Mouse (Mus musculus): ENCODE data around the gene 2210011C24Rik.

Gene 2210011C24Rik

DNA sequence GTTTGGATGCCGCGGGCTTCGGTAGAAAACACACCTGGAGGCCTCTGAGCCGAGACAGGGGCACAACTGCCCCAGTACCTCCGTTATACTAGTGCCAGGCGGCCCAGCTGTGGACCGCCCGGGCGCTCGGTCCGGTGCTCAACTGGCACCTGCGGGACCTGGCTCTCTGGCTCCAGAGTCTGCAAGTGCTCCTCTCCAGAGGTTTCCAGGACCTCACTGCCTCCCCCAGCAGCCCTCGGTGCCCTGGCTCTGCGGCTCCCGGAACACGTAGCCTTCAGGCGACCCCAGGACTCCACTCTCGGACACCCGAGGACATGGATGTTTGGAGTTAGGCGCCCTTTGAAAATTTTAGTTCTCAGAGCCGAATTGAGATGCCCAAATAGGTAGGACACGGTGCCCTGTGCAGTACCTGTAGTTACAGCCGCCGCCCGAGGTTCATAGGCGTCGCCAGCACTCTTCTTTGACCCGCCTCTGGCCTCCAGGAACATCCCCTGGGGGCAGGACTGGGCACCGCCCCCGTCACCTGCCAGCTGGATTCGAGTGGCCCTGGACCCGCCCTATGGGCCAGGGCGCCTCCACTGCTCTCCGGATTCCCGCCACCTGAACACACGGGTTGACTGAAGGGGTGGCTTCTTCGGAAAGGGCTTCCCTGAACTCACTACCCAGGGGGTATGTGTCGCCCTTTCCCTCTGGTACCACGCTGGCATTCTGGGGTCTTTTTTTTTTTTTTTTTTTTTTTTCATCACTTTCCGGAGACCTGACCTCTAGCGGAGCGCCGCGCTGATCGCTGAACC is at the start of gene 2210011C24Rik:
Gene 2210011C24Rik, minus strand, starts transcription at position 467 of the 794 bp plus-strand sequence.
- no peak for DNase-seq (ENCODE audit: low spot score in 2 of 2)

DNA sequence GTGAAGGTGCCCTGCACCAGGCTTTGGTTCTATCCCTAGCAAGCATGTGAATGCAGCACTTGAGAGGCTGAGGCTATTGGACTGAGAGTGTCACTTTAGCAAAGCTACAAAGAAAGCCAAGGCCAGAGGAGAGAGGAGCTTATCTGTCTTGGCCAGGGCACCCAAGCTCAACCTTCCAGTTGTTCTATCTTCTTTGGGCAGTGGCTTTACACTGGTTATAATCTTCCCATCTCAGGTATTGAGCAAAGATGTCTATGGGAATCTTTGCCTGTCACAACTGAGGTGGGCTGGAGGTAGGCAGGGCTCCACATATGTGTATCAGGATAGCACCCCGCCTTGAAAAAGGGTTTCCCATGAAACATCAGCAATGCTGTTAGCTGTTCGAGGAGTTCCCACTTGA is 48.3 kb upstream of the 2210011C24Rik start:
- DNase-seq (ENCODE audit: low spot score in 2 of 2): no peak

DNA sequence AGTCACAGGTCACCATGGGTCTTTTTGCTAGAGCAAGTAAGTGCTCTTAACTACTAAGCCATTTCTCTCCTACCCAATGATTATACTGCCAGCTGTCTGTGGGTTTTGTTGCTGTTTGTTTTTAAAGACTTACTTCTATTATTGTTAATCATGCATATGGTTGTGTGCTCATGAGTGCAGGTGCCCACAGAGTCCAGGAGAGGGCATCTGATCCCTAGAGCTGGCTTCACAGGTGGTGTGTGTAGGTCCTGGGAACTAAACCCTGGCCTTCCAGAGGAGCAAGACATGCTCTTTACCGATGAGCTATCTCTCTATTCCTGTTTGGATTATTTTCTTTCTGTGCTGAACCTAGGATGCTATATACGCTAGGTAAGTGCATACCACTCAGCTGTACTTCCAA is 47.3 kb upstream of the 2210011C24Rik start:
- no peak for DNase-seq (ENCODE audit: low spot score in 2 of 2)

GRCm38 (mm10) chr8:84057827-84058226 is 45.9 kb upstream of the 2210011C24Rik start:
- no peak for DNase-seq (ENCODE audit: low spot score in 2 of 2)

DNA sequence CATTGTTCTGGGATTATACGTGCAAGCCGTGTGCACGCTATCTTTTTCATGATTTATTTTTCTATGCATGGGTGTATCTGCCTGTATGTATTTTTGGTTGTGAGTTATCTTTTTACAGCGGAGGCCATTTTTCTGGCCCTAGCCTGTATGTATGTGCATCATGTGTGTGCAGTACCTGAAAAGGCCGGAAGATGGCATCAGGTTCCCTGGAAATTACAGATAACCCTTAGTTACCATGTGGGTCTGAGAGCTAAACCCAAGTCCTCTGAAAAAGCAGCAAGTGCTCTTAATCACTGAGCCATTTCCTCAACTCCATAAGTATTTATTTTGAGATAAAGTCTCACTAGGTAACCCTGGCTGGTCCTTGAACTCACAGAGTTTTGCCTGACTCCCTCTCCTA is 41.3 kb upstream of the 2210011C24Rik start:
- DNase-seq (ENCODE audit: low spot score in 2 of 2): no peak

GRCm38 (mm10) chr8:84052746-84053145 is 40.8 kb upstream of the 2210011C24Rik start:
- no peak for DNase-seq (ENCODE audit: low spot score in 2 of 2)

DNA sequence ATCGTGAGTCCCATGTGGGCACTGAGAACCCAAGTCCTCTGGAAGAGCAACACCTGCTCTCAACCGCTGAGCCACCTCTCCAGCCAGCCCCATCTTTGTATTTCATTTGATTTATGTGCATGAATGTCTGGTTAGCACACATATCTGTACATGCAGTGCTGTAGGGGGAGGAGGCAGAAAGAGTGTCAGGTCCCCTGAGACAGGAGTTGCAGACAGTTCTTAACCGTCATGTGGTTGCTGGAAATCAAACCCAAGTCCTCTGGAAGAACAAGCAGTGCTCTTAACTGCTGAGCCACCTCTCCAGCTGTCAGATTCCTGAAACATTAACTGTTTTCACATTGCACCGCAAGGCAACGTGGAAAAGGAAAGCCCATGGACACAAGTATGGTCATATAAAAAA is 36.2 kb upstream of the 2210011C24Rik start:
- no peak for DNase-seq (ENCODE audit: low spot score in 2 of 2)

GRCm38 (mm10) chr8:84046505-84046904 is 34.5 kb upstream of the 2210011C24Rik start:
- no peak for DNase-seq (ENCODE audit: low spot score in 2 of 2)

DNA sequence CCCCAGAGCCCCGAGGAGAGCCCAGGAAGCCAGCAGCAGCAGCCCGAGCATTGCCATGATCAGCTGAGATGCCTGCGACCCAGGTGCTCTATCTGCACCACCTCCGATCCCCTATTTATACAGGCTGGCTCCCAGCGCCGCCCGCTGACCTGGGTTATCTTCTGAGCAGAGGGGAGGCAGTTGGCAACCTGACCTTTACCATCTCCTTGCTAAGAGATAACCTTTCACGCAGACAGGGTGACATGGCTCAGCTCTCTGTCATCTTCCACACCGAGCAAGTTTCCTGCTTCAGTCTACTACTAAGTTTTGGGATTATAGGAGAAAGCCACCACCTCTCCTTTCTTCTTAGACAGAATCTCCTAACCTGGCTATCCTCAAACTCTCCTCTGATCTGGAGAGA is 32.9 kb upstream of the 2210011C24Rik start, which contains the start of gene Rln3:
Gene Rln3, minus strand, starts transcription at position 101 of the 400 bp plus-strand sequence.
- DNase-seq (ENCODE audit: low spot score in 2 of 2): no peak

- DNase-seq (ENCODE audit: low spot score in 2 of 2): no peak
These were observed 32.1 kb upstream of the 2210011C24Rik start for GRCm38 (mm10) chr8:84044103-84044502.

- DNase-seq (ENCODE audit: low spot score in 2 of 2): no peak
These were observed 31.0 kb upstream of the 2210011C24Rik start for GRCm38 (mm10) chr8:84042948-84043342.

- DNase-seq (ENCODE audit: low spot score in 2 of 2): peak; percentile 32 to 60
These were observed 30.3 kb upstream of the 2210011C24Rik start, which contains the start of gene Il27ra for GRCm38 (mm10) chr8:84042066-84042947. Gene Il27ra (minus strand): TSS chr8:84042589.

DNA sequence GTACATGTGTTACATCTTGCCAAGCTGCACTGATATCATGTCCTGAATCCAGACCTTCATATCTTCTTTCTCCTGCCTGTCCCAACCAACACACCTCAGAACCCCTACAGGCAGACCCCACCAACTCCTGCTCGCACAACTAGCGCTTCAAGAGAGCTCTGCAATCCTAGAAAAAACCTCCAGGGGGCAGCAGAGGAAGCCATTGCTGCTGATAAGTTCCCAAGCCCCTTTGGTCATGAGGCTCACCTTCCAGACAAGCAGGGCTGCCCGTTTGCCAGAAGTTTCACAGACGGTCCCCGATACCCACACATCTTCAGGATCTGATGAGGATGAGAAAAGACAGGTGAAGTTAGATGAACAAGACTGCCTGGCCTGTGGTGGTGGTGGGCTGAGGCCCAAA is 27.1 kb upstream of the 2210011C24Rik start:
- DNase-seq (ENCODE audit: low spot score in 2 of 2): peak; percentile 49 to 70

GRCm38 (mm10) chr8:84038015-84038414 is 26.0 kb upstream of the 2210011C24Rik start:
- no peak for DNase-seq (ENCODE audit: low spot score in 2 of 2)

DNA sequence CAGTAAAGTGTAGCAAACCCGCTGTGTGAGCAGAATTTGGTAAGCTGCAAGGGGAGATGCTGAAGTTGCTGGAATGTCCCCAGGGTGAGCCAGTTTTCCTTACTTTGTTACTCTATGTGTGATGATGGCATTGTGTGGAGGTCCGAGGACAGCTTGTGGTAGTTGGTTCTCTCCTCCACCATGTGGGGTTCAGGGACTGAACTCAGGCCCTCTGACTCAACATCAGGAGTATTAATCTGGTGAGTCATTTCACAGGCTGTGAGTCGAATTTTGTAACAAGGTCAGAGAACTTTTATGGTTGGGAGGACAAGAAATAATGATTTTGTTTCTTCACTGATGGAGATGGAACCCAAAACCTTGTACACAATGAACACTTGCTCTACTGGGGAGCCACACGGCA is 20.8 kb upstream of the 2210011C24Rik start:
- no peak for DNase-seq (ENCODE audit: low spot score in 2 of 2)

GRCm38 (mm10) chr8:84029272-84029671 is 17.3 kb upstream of the 2210011C24Rik start:
- DNase-seq (ENCODE audit: low spot score in 2 of 2): no peak

DNA sequence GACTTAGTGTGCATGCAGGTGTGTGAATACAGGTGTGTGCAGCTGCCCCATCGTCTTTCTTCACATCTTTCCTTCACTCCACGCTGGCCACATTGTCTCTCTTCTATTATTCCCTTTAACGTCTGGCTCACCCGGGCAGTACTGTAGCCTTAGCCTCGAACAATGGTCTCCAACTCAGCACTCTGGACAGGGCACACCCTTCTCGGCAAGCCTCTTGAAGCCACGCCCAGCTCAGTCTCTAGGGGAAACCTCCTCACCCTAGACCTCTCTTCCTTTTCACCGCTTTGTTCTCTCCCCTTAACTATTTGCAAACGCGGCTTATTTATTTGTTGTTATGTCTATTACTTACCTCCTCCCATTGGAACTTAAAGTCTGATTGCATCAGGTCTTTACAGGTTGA is 15.5 kb upstream of the 2210011C24Rik start:
- DNase-seq (ENCODE audit: low spot score in 2 of 2): peak in 1 of 2 experiments; percentile 50

DNA sequence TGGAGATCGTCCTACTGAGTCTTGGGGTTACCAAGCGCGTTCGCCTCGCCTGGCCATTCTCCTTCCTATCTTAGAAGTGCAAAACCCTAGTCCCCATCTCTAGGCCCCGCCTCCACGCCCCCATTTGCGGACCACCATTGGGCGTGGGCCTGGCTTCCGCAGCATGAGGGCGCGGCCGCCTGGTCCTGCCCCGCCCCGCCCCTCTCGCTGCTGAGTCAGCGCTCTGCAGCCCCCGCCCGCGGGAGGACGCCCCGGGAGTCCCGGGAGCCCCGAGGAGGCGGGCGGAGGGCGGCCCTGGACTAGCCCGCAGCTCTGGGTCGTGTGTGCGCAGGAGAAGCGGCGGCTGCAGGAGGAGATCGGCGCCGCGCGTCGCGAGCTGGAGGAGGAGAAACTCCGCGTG is 13.9 kb upstream of the 2210011C24Rik start:
- DNase-seq (ENCODE audit: low spot score in 2 of 2): no peak

- peak in 1 of 2 experiments; percentile 53 for DNase-seq (ENCODE audit: low spot score in 2 of 2)
These were observed 12.2 kb upstream of the 2210011C24Rik start for GRCm38 (mm10) chr8:84024171-84024570.

GRCm38 (mm10) chr8:84023631-84024030 is 11.7 kb upstream of the 2210011C24Rik start:
- no peak for DNase-seq (ENCODE audit: low spot score in 2 of 2)

DNA sequence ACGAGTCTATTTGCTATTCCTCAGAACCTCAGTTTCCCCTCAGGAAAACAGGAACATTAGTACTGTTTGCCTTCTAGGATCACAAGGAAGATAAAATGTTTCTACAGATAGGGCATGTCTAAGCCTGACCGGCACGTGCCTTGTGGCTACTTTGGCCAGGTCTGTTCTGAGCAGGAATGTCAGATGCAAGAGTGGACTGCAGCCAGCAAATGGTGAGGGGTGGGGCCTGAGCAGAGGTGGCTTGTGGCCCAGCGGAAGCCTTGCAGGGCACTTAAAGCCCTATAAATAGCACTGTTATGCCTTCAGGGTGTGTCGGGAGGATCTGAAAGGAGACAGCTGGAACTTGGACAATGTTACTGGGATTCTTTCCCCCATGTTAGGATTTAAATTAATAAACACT is 11.1 kb upstream of the 2210011C24Rik start:
- DNase-seq (ENCODE audit: low spot score in 2 of 2): no peak

GRCm38 (mm10) chr8:84021569-84021968 is 9.6 kb upstream of the 2210011C24Rik start:
- DNase-seq (ENCODE audit: low spot score in 2 of 2): no peak

DNA sequence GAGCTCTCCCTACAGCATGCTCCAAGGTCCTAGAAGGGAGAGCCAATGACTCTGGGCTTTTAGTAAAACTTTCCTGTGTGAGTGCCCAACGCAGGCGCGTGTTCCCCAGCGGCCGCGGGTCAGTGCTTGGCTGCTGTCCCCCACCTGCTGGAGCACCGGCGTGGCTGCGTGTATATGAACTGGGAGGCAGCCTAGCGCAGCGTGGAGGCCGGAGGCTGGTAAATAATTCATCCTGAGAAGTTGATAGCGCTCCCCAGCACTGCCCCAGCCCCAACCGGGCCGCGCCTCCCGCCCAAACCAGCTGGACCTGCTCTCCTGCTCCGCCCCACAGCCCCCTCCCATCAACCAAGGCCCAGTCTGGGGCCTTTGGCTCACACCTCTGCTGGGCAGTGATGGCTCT is 9.1 kb upstream of the 2210011C24Rik start, which contains the start of gene Palm3:
Gene Palm3, plus strand, starts transcription at position 376 of the 400 bp plus-strand sequence.
- no peak for DNase-seq (ENCODE audit: low spot score in 2 of 2)

Data from spleen, postnatal 14 days (tissue).